Mouse (Mus musculus) hindbrain, embryonic 12.5 days (tissue): ENCODE results near the gene Bod1l. TPM values are rescaled to one million over a fixed set of nuclear protein-coding genes. Genes with fewer than 3 reads are reported as not detected.

Experiments used
- ATAC-seq: fragments of 200-750 bp; cut with Nextera tagmentation; 2 replicates; pipeline ENCODE4 v1.8.0; 2017; ENCODE audit warnings: moderate TSS enrichment; ENCODE audit not compliant: low FRiP score
- H3K27ac ChIP-seq: fragments of 300-500 bp; sonication (generic); 2 replicates; pipeline ENCODE4 v1.5.1; 2016; ENCODE audit warnings: mild to moderate bottlenecking
- H3K27me3 ChIP-seq: fragments of 300-500 bp; sonication (generic); 2 replicates; pipeline ENCODE4 v1.6.1; 2016; ENCODE audit warnings: mild to moderate bottlenecking
- H3K36me3 ChIP-seq: fragments of 300-500 bp; sonication (generic); 2 replicates; pipeline ENCODE4 v1.6.1; 2016; ENCODE audit warnings: mild to moderate bottlenecking
- H3K4me1 ChIP-seq: fragments of 300-500 bp; sonication (generic); 2 replicates; pipeline ENCODE4 v1.6.1; 2016
- H3K4me2 ChIP-seq: fragments of 300-500 bp; sonication (generic); replicated peaks from 2 replicates; pipeline ENCODE4 v1.6.1; 2016; ENCODE audit warnings: mild to moderate bottlenecking
- H3K4me3 ChIP-seq: fragments of 300-500 bp; sonication (generic); 2 replicates; pipeline ENCODE4 v1.5.1; 2016; ENCODE audit warnings: mild to moderate bottlenecking
- H3K9ac ChIP-seq: fragments of 300-500 bp; sonication (generic); 2 replicates; pipeline ENCODE4 v1.6.1; 2016; ENCODE audit warnings: mild to moderate bottlenecking, moderate library complexity
- H3K9me3 ChIP-seq: fragments of 300-500 bp; sonication (generic); replicated peaks from 2 replicates; pipeline ENCODE4 v1.6.1; 2016; ENCODE audit warnings: mild to moderate bottlenecking
- WGBS: fragments of 180-500 bp; shearing (Covaris S2); methylation state at CpG from one replicate; pipeline ENCODE4 v1.1.7; 2016; 5-methylcytosine and 5-hydroxymethylcytosine counted together
- polyA plus RNA-seq: library from polyadenylated mRNA; unstranded; fragments of >200 nt; fragmentation: Nextera tagmentation; extraction: Ambion mirVana; gene quantifications from 2 replicates; pipeline ENCODE4 v1.2.1, GENCODE M21; 2016

Gene Bod1l
- polyA plus RNA-seq, 1 experiment from 2014 or later, result 29.6 TPM

DNA sequence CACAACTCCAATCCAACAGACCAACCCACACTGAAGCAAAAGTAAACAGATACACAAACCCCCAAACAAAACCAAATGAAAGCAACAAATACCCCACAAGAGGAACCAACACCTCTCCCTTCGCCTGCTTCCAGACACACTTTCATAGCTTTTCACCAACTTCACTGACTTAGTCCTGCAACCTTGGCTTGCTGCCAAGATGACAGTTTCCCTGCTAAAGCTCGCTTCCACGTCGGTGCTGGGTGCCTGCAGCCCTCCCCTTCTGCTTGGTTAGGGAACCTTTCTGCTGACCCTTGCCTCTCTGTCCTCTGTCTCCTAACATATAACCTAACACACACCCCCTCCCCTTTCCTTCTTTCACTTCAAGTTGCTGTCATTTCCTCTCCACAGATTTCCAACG lies 1.4 kb downstream of the Bod1l start:
- Histone ChIP-seq H3K9me3 (no peaks in the 10 kb centered on the region), H3K4me2 (peak overlapping the region; percentile 85), H3K4me3 (peak overlapping the region; percentile 98), H3K4me1 (peaks cover 18% of the 10 kb centered on the region), H3K27ac (no peak overlapping the region), H3K36me3 (no peaks in the 10 kb centered on the region), H3K27me3 (no peaks in the 10 kb centered on the region), H3K9ac (0 out of 2 replicates have a peak overlapping the region, but pooled peaks have one; percentile 95)
- 46% methylated on average over 5 of the region's 5 CpGs for WGBS
- ATAC-seq, result no peak

DNA sequence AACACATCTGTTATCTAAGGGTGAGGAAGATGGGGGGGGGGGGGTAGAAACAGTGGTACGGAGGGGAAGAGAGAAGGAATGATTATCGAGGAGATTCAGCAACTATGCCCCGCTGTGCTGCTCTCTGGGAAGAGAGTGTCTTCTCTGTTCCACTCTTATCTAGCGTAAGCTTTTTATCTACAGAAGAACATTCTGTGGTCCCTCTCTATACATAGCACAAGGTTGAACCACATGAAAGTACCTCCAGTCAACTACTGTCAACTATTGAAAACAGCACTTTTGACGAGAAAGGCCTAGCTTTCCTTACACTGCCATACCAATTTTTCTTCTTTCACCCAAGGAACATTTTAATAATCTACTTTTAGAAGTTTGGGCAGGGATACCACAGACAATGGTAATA lies 2.4 kb downstream of the Bod1l start:
- 88% methylated on average over 5 of the region's 5 CpGs for WGBS
- Histone ChIP-seq H3K27ac (no peak overlapping the region), H3K9me3 (no peaks in the 10 kb centered on the region), H3K36me3 (peaks cover 2% of the 10 kb centered on the region; the same call in 1 of the 2 replicates), H3K4me1 (peaks cover 18% of the 10 kb centered on the region), H3K4me3 (no peak overlapping the region), H3K4me2 (no peak overlapping the region), H3K27me3 (no peaks in the 10 kb centered on the region), H3K9ac (no peak overlapping the region)
- ATAC-seq, result no peak

DNA sequence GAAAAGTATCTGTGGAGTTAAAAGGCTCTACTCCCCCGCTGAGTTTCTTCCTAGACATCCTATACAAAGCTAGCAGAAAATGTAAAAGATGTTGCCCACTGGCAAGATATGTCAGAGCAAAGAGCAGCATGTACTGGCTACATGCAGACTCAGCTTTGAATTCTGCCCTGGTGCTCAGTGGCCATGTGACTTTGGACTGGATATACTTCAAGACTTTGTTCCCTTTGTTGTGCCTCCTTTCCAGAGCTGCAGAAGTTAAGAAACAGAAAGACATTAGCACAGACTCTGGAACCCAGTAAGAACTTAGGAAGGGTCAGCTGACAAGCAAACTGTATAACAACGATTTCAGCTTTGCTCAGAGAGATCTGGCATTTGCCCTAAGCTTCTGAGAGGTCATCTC lies 14.0 kb downstream of the Bod1l start:
- 93% methylated on average over 2 of the region's 2 CpGs for WGBS
- no peak overlapping the region for H3K9ac ChIP-seq

DNA sequence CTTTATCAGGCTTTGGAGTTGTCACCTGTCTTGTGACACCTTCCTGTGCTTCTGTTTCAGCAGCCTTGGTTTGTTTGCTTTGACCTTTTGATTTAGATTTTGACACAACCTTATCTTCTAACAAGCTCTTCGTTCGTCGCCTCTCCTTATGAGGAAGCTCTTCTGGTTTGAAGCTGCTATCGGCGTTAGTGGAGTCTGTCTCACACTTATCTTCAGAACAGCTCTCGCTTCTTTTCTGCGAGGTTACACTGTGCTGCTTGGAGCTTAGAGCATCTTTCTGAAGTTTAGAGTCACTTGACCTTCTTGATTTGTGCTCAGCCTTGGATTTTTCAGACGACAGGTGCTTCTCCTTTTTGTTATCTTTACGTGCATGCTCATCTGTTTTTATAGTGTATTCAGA lies 23.0 kb downstream of the Bod1l start:
- H3K27me3 ChIP-seq, result no peaks in the 10 kb centered on the region
- no peaks in the 10 kb centered on the region for H3K4me1 ChIP-seq
- peaks cover 88% of the 10 kb centered on the region for H3K36me3 ChIP-seq
- 94% methylated on average over 9 of the region's 9 CpGs for WGBS
- no peak overlapping the region for H3K27ac ChIP-seq
- H3K9ac ChIP-seq, result no peak overlapping the region
- no peak overlapping the region for H3K4me2 ChIP-seq
- H3K4me3 ChIP-seq, result no peak overlapping the region
- ATAC-seq, result no peak
- H3K9me3 ChIP-seq, result no peaks in the 10 kb centered on the region

More for the DNA sequence above, 14.0 kb downstream of the Bod1l start:
- Histone ChIP-seq H3K27ac (no peak overlapping the region), H3K4me3 (no peak overlapping the region), H3K4me1 (no peaks in the 10 kb centered on the region), H3K9me3 (no peaks in the 10 kb centered on the region), H3K27me3 (no peaks in the 10 kb centered on the region), H3K36me3 (peaks cover 82% of the 10 kb centered on the region), H3K4me2 (no peak overlapping the region)
- no peak for ATAC-seq

DNA sequence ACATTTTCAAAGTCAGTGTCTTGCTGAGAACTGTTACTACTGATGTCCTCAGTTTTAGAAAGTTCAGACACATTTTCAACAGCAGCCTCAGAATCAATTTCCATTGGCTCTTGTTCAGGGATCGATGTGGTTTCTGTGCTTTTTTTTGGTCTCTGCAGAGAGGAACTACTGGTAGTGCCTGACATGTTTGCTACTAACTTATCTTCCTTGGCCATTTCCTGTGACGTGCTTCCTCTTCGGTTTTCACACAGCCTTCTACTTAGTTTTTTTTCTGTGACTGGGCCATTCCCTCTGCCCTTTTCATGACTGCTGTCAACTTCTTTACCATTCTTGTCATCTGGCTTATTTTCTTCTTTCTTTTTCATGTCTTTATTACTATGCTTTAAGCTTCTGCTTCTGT lies 23.6 kb downstream of the Bod1l start:
- Histone ChIP-seq H3K4me3 (no peak overlapping the region), H3K27ac (no peak overlapping the region), H3K36me3 (peaks cover 88% of the 10 kb centered on the region), H3K9me3 (no peaks in the 10 kb centered on the region), H3K9ac (no peak overlapping the region), H3K27me3 (no peaks in the 10 kb centered on the region), H3K4me2 (no peak overlapping the region), H3K4me1 (no peaks in the 10 kb centered on the region)
- ATAC-seq, result no peak
- WGBS, result 93% methylated on average over 3 of the region's 3 CpGs

DNA sequence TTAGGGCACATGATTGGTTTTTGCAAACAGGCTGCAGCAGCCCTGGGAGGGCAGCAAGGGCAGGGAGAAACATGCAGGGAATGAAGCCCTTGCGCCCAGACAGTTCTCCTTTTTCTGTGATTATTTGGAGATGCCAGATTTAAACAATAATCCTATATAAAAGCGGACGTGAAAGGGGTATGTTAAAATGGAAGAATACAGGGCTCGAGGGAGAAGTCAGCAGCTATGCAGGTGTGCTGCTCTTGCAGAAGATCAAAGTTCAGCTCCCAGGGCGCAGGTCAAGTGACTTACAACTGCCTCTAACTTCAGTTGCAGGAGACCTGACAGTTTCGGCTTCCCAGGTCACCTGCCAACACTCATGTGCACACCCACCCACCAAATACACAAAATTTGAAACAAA lies 31.6 kb downstream of the Bod1l start:
- H3K36me3 ChIP-seq, result peaks cover 58% of the 10 kb centered on the region
- 87% methylated on average over 6 of the region's 6 CpGs for WGBS
- H3K27me3 ChIP-seq, result no peaks in the 10 kb centered on the region
- H3K9me3 ChIP-seq, result no peaks in the 10 kb centered on the region
- no peak overlapping the region for H3K9ac ChIP-seq
- ATAC-seq, result no peak
- H3K4me2 ChIP-seq, result no peak overlapping the region
- H3K27ac ChIP-seq, result no peak overlapping the region
- H3K4me3 ChIP-seq, result no peak overlapping the region
- no peaks in the 10 kb centered on the region for H3K4me1 ChIP-seq

DNA sequence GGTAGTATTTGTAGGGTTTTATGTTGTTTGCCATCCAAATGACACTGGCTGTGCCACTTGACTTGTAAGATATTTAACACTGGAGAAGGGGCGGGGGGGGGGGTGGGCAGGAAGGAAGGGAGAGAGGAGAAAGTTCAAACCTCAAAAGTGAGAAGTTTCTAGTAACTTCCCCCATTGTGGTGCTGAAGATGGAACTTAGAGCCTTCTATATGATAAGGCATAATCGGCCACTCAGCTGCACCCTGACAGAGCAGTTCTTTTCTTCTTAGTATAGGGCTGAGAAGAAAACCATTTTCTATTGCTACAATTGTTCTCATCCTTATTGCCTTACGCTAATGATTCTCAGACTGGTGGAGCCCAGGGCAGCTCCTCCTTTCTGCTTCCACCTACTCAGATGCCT lies 32.8 kb downstream of the Bod1l start:
- Histone ChIP-seq H3K9ac (no peak overlapping the region), H3K4me1 (no peaks in the 10 kb centered on the region), H3K27ac (no peak overlapping the region), H3K9me3 (no peaks in the 10 kb centered on the region), H3K27me3 (no peaks in the 10 kb centered on the region), H3K4me3 (no peak overlapping the region), H3K4me2 (no peak overlapping the region), H3K36me3 (peaks cover 56% of the 10 kb centered on the region)
- no peak for ATAC-seq
- WGBS, result 78% methylated on average over 3 of the region's 3 CpGs

DNA sequence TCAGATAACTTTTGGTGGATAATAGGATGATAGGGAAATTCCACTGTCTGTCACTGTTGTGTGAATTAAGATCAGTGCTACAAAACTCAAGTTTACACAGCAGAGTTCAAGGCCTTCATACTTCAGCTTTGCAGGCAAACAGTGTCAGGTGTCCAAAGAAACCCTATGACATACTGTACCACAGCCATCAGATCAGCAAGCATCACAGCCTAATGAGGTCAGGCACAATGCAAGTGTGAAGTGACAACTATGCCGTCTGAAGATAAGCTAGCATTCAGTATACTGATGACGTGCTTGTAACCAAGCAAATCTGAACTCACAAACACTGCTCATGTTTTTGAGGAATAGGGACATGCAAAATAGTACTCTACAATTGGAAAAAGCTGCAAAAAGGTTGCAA lies 36.7 kb downstream of the Bod1l start:
- H3K27ac ChIP-seq, result no peak overlapping the region
- 88% methylated on average over 2 of the region's 2 CpGs for WGBS
- peaks cover 52% of the 10 kb centered on the region for H3K36me3 ChIP-seq
- no peak overlapping the region for H3K9ac ChIP-seq
- no peaks in the 10 kb centered on the region for H3K4me1 ChIP-seq
- H3K9me3 ChIP-seq, result no peaks in the 10 kb centered on the region
- ATAC-seq, result no peak
- H3K4me2 ChIP-seq, result no peak overlapping the region
- no peak overlapping the region for H3K4me3 ChIP-seq
- H3K27me3 ChIP-seq, result no peaks in the 10 kb centered on the region

DNA sequence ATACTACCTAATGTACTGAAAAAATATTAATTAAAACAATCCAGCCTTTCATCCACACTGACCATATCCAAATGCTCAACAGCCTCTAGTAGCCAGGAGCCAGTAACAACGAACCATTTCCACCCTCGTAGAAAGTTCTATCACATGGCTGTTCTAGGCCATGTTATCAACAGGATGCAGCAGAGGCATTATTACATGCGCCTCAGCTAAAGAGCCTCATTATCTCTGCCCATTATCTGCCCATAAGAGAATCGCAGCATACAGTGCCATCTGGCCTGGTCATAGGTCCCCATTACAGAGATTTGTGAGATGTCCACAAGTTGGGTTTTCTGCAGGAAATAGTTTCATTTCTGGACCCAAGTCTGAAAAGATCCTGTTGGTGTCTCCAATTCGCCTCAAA lies 37.9 kb downstream of the Bod1l start:
- 89% methylated on average over 5 of the region's 5 CpGs for WGBS
- H3K36me3 ChIP-seq, result peaks cover 41% of the 10 kb centered on the region

DNA sequence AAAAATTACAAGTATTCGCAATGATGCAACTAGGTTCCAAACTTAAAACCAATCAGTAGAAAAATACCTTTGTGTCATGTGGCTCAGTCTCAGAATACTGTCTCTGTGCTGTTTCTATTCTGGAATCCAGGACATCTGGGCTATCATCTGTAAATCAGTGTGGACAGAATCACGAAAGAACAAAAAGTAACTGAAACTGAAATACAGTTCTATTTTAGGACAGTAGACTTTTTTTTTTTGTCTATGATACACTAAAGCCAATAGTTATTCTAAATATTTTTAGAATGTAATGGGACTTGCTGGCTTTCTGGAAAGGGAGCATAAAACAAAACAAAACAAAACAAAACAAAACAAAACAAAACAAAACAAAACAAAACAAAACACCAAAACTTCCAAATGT lies 39.0 kb downstream of the Bod1l start:
- Histone ChIP-seq H3K36me3 (peaks cover 40% of the 10 kb centered on the region), H3K27ac (no peak overlapping the region), H3K9ac (no peak overlapping the region), H3K4me3 (no peak overlapping the region), H3K4me2 (no peak overlapping the region), H3K27me3 (no peaks in the 10 kb centered on the region), H3K9me3 (no peaks in the 10 kb centered on the region), H3K4me1 (no peaks in the 10 kb centered on the region)
- WGBS, result 100% methylated on average over 2 of the region's 2 CpGs
- ATAC-seq, result no peak

More for the DNA sequence above, 37.9 kb downstream of the Bod1l start:
- Histone ChIP-seq H3K4me3 (no peak overlapping the region), H3K9me3 (no peaks in the 10 kb centered on the region), H3K4me2 (no peak overlapping the region), H3K27ac (no peak overlapping the region), H3K27me3 (no peaks in the 10 kb centered on the region), H3K9ac (no peak overlapping the region), H3K4me1 (no peaks in the 10 kb centered on the region)
- ATAC-seq, result no peak

DNA sequence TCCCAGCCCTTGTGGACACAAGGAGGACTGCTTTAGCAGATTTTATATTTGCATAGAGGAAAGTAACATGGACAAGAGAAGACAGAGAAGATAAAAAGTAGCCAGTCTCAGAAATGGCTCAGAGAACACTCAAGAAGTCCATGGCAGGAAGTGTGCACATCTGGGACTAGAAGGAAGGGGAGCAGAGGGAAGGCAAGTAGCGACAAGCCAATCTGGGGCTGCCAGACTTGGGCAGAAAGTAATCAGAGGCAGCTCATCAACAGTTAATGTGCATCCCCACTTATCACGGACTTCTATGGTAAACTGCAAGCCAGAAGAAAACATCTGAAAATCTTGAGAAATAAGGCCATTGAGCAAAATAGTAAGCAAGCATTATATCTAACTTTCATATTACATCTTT lies 39.5 kb downstream of the Bod1l start:
- no peak overlapping the region for H3K9ac ChIP-seq
- peaks cover 41% of the 10 kb centered on the region for H3K36me3 ChIP-seq
- no peak overlapping the region for H3K4me2 ChIP-seq
- no peak overlapping the region for H3K4me3 ChIP-seq
- no peak overlapping the region for H3K27ac ChIP-seq
- 96% methylated on average over 2 of the region's 2 CpGs for WGBS
- no peaks in the 10 kb centered on the region for H3K9me3 ChIP-seq
- H3K27me3 ChIP-seq, result no peaks in the 10 kb centered on the region
- no peak for ATAC-seq
- no peaks in the 10 kb centered on the region for H3K4me1 ChIP-seq

DNA sequence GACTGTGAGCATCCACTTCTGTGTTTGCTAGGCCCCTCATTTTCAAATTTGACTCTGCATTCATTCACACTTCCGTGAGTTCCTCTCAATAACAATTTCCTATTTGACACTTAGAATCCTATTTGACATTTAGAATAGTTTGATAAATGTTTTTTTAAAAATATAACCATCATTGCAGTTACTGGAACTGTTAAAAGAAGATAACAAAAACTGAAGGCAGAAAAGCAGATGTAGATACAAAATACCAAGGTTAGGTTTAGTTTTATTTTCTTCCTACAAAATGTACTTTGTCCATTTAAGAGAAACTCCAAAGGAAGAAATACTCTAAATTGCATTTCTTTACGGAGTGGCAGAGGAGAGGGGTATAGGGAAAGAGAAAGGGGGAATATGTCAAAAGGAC lies 42.5 kb downstream of the Bod1l start:
- Histone ChIP-seq H3K27me3 (no peaks in the 10 kb centered on the region), H3K4me2 (no peak overlapping the region), H3K9ac (no peak overlapping the region), H3K36me3 (peaks cover 50% of the 10 kb centered on the region), H3K4me3 (no peak overlapping the region), H3K27ac (no peak overlapping the region), H3K9me3 (no peaks in the 10 kb centered on the region), H3K4me1 (no peaks in the 10 kb centered on the region)
- 94% methylated on average over 2 of the region's 2 CpGs for WGBS
- ATAC-seq, result no peak

DNA sequence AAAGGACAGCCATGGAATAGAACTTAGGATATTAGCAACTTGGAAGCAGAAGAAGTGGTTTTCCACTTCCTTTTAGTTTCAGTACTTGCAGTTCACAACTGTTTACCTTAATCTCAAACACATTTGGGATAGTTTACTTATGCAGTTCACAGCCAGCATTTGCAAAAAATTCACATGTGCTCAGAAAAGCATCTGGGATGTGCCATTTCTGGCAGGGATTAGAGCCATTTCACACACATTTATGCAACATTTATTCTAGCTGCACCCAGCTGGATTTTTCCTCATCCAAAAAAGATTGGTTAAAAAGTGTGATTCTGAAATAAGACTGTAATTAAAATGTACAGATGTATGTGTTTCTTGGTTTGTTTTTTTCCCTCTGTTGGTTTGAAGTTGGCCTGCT lies 49.7 kb downstream of the Bod1l start:
- Histone ChIP-seq H3K4me2 (no peak overlapping the region), H3K27ac (no peak overlapping the region), H3K4me3 (no peak overlapping the region), H3K9me3 (no peaks in the 10 kb centered on the region), H3K27me3 (no peaks in the 10 kb centered on the region), H3K36me3 (peaks cover 67% of the 10 kb centered on the region), H3K4me1 (no peaks in the 10 kb centered on the region), H3K9ac (no peak overlapping the region)
- no peak for ATAC-seq

DNA sequence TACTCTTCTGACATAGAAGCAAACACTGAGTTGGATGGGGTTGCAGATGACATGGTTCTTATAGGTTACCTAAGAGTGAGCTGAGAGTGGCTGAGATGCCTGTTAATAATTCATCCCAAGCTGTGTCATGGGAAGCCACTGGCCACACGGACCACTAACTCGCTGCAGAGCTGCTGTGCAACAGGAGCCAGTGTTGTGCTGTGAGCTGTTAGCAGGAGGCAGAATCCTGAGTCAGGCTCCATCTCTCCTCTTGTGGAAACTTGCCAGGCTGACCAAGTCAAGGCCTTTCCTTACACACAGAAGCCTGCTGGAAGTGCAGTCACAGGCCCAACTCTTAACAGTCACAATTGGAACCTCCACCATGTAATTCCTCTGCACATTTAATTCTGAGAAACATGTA lies 53.6 kb downstream of the Bod1l start:
- Histone ChIP-seq H3K27ac (no peak overlapping the region), H3K36me3 (peaks cover 79% of the 10 kb centered on the region), H3K9ac (no peak overlapping the region), H3K27me3 (no peaks in the 10 kb centered on the region), H3K4me1 (no peaks in the 10 kb centered on the region), H3K4me3 (no peak overlapping the region), H3K9me3 (no peaks in the 10 kb centered on the region), H3K4me2 (no peak overlapping the region)
- ATAC-seq, result no peak
- 83% methylated on average over 2 of the region's 2 CpGs for WGBS
